Mouse (Mus musculus): ENCODE measurements around the gene Slc6a9. TPM values are rescaled to one million over a fixed set of nuclear protein-coding genes. Genes with fewer than 3 reads are reported as not detected.

Gene Slc6a9
- polyA plus RNA-seq, 1 experiment from 2014 or later = 7.4 TPM

DNA sequence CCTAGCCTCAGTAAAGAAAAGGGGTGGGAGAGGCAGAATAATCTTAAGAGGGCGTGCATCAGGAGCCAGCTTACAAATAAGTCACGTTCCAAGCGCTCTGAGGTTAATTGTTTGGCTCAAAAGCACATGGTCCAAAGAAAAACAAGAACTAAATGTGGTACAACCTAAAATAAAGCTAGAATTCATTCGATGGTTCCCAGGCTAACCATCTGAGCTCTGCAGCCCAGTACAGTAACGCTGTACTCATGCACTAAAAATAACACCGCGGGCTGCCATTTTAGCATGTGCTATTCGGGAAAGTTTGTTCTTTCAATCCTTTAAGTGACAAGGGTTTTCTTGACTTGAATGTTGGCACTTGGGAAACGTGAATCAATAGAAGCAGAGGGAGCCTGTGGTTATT lies 26.3 kb downstream of the Slc6a9 start:
- Histone ChIP-seq H3K36me3 (ENCODE audit: control insufficient read depth, insufficient read depth, low read length) (no peaks in the 10 kb centered on the region), H3K27me3 (ENCODE audit: control insufficient read depth, insufficient read depth, low read length) (no peaks in the 10 kb centered on the region), H3K9me3 (ENCODE audit: control insufficient read depth, low read length) (no peaks in the 10 kb centered on the region), H3K4me2 (ENCODE audit: low read depth) (no peak overlapping the region), H3K9ac (ENCODE audit: low read length) (no peak overlapping the region), H3K27ac (ENCODE audit: low read depth, low read length) (no peak overlapping the region), H3K4me1 (ENCODE audit: control insufficient read depth, insufficient read depth, low read length) (no peaks in the 10 kb centered on the region), H3K4me3 (ENCODE audit: low read depth, low read length) (no peak overlapping the region)
- no peak for ATAC-seq (ENCODE audit: insufficient read depth, low FRiP score, low TSS enrichment)
- 87% methylated on average over 9 of the region's 9 CpGs for WGBS
- DNase-seq (ENCODE audit: low spot score) = no peak

DNA sequence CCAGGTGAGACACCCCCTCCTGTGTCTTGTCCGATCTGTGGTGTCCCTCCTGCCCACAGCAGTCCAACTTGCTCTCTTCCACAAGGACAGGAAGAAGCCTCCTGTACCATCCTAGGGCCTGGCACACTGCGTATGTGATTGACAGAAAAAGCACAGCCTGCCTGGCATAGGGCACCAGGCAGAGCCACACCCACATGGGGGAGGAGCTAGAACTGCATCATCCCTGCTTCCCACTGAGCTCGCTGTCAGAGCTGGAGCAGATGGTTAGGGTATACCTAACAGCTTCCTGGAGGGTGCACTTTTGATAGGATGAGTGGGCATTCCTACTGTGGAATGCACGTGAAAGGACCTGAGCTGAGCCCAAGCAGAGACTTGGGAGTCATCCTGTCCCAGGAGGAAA lies 28.5 kb downstream of the Slc6a9 start:
- Histone ChIP-seq H3K4me1 (ENCODE audit: control insufficient read depth, insufficient read depth, low read length) (no peaks in the 10 kb centered on the region; the same call in 1 of the 2 replicates), H3K27ac (ENCODE audit: low read depth, low read length) (no peak overlapping the region), H3K4me2 (ENCODE audit: low read depth) (no peak overlapping the region), H3K4me3 (ENCODE audit: low read depth, low read length) (no peak overlapping the region), H3K36me3 (ENCODE audit: control insufficient read depth, insufficient read depth, low read length) (no peaks in the 10 kb centered on the region), H3K27me3 (ENCODE audit: control insufficient read depth, insufficient read depth, low read length) (no peaks in the 10 kb centered on the region), H3K9me3 (ENCODE audit: control insufficient read depth, low read length) (no peaks in the 10 kb centered on the region), H3K9ac (ENCODE audit: low read length) (no peak overlapping the region)
- ATAC-seq (ENCODE audit: insufficient read depth, low FRiP score, low TSS enrichment) = no peak
- 32% methylated on average over 4 of the region's 4 CpGs for WGBS
- DNase-seq (ENCODE audit: low spot score) = no peak

- ATAC-seq (ENCODE audit: insufficient read depth, low FRiP score, low TSS enrichment) = no peak
Measured at GRCm38 (mm10) chr4:117866083-117866482, 31.8 kb downstream of the Slc6a9 start.

DNA sequence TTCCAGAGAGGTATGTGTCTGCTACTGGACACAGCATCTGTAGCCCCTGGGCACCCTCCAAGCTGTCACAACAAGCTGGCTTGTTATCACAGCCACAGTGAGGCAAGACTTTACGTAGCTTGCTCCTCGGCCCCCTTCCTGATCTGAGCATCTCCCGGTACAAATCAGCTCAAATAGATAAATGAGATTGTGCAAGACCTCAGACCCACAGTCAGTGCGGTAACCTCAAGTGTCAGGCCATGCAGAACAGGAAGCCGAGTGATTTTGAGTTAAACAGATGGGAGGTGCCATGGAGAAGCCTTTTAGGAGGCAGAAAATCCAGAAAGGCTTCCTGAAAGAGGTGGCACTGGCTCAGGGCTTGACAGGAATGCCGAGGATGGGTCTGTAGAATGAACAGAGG lies 32.7 kb downstream of the Slc6a9 start:
- DNase-seq (ENCODE audit: low spot score) (no peak), ATAC-seq (ENCODE audit: insufficient read depth, low FRiP score, low TSS enrichment) (no peak)
- Histone ChIP-seq H3K9me3 (ENCODE audit: control insufficient read depth, low read length) (no peaks in the 10 kb centered on the region), H3K27me3 (ENCODE audit: control insufficient read depth, insufficient read depth, low read length) (no peaks in the 10 kb centered on the region), H3K4me3 (ENCODE audit: low read depth, low read length) (no peak overlapping the region), H3K4me2 (ENCODE audit: low read depth) (no peak overlapping the region), H3K36me3 (ENCODE audit: control insufficient read depth, insufficient read depth, low read length) (no peaks in the 10 kb centered on the region), H3K4me1 (ENCODE audit: control insufficient read depth, insufficient read depth, low read length) (no peaks in the 10 kb centered on the region; the same call in 1 of the 2 replicates), H3K9ac (ENCODE audit: low read length) (no peak overlapping the region), H3K27ac (ENCODE audit: low read depth, low read length) (no peak overlapping the region)
- 76% methylated on average over 6 of the region's 6 CpGs for WGBS

More at GRCm38 (mm10) chr4:117866083-117866482, 31.8 kb downstream of the Slc6a9 start:
- no peaks in the 10 kb centered on the region for H3K36me3 ChIP-seq (ENCODE audit: control insufficient read depth, insufficient read depth, low read length)
- no peak overlapping the region for H3K4me2 ChIP-seq (ENCODE audit: low read depth)
- no peaks in the 10 kb centered on the region for H3K9me3 ChIP-seq (ENCODE audit: control insufficient read depth, low read length)
- H3K27ac ChIP-seq (ENCODE audit: low read depth, low read length) = no peak overlapping the region
- H3K27me3 ChIP-seq (ENCODE audit: control insufficient read depth, insufficient read depth, low read length) = no peaks in the 10 kb centered on the region
- H3K4me1 ChIP-seq (ENCODE audit: control insufficient read depth, insufficient read depth, low read length) = no peaks in the 10 kb centered on the region; the same call in 1 of the 2 replicates
- DNase-seq (ENCODE audit: low spot score) = no peak
- no peak overlapping the region for H3K4me3 ChIP-seq (ENCODE audit: low read depth, low read length)
- 73% methylated on average over 9 of the region's 9 CpGs for WGBS
- H3K9ac ChIP-seq (ENCODE audit: low read length) = no peak overlapping the region

DNA sequence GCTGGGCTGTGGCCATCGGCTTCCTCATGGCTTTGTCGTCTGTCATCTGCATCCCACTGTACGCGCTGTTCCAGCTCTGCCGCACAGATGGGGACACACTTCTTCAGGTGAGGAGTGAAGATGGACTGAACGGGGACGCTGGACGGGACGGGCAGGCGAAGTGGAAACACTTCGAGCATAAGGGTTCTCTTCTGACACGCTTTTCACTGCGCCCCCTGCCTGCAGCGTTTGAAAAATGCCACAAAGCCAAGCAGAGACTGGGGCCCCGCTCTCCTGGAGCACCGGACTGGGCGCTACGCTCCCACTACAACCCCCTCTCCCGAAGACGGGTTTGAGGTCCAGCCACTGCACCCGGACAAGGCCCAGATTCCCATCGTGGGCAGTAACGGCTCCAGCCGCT lies 33.5 kb downstream of the Slc6a9 start:
- 14% methylated on average over 24 of the region's 24 CpGs for WGBS
- peaks cover 6% of the 10 kb centered on the region for H3K4me1 ChIP-seq (ENCODE audit: control insufficient read depth, insufficient read depth, low read length)
- no peaks in the 10 kb centered on the region for H3K36me3 ChIP-seq (ENCODE audit: control insufficient read depth, insufficient read depth, low read length)
- H3K4me2 ChIP-seq (ENCODE audit: low read depth) = no peak overlapping the region
- no peaks in the 10 kb centered on the region for H3K27me3 ChIP-seq (ENCODE audit: control insufficient read depth, insufficient read depth, low read length)
- ATAC-seq (ENCODE audit: insufficient read depth, low FRiP score, low TSS enrichment) (peak; percentile 17; the same call in 1 of the 2 replicates), DNase-seq (ENCODE audit: low spot score) (peak; percentile 79)
- H3K9me3 ChIP-seq (ENCODE audit: control insufficient read depth, low read length) = no peaks in the 10 kb centered on the region
- H3K27ac ChIP-seq (ENCODE audit: low read depth, low read length) = no peak overlapping the region
- H3K4me3 ChIP-seq (ENCODE audit: low read depth, low read length) = no peak overlapping the region
- H3K9ac ChIP-seq (ENCODE audit: low read length) = peak overlapping the region; percentile 3; the same call in 1 of the 2 replicates

DNA sequence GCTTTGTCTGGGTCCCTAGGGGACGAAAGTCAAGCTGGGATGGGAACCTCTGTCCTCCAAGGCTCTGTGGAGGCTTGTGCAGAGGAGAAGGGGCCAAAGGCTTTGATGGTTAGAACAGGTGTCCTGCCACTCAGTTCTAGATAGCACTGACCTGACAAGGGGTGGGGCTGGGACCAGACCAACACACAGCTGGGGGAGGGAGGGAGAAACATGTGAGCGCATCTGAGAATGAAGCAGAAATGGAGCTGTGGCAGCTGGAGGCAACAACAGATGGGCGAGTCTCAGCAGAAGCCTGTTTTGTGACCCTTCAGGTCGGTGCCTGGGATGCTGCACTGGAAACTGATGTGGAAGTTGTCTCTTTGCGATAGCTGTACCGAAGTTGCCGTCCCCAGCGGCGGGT lies 35.0 kb downstream of the Slc6a9 start:
- no peak for ATAC-seq (ENCODE audit: insufficient read depth, low FRiP score, low TSS enrichment)
- WGBS = 63% methylated on average over 9 of the region's 9 CpGs

DNA sequence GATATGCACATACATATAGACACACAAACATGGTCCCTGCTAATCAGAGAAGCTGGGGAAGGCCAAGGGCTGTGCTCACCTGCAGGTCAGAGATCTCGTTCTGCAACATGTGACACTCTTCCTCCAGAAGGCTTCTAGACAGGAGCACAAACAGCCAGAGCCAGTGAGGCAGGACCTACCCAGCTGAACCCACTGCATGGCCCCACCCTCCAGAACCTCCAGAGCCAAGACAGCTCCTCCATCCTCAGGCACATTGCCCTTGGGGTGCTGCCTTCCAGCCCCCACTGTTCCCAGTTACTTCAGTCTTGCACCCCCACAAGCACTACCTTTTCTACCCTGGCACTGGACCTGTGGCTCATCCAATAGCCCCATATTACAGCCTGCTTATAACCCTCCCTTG lies 36.1 kb downstream of the Slc6a9 start:
- H3K27me3 ChIP-seq (ENCODE audit: control insufficient read depth, insufficient read depth, low read length) = no peaks in the 10 kb centered on the region
- 90% methylated on average over 1 of the region's 1 CpGs for WGBS
- no peaks in the 10 kb centered on the region for H3K9me3 ChIP-seq (ENCODE audit: control insufficient read depth, low read length)
- ATAC-seq (ENCODE audit: insufficient read depth, low FRiP score, low TSS enrichment) (no peak), DNase-seq (ENCODE audit: low spot score) (no peak)
- H3K4me1 ChIP-seq (ENCODE audit: control insufficient read depth, insufficient read depth, low read length) = peaks cover 6% of the 10 kb centered on the region
- H3K4me3 ChIP-seq (ENCODE audit: low read depth, low read length) = no peak overlapping the region
- H3K36me3 ChIP-seq (ENCODE audit: control insufficient read depth, insufficient read depth, low read length) = peaks cover 5% of the 10 kb centered on the region; the same call in 1 of the 2 replicates
- no peak overlapping the region for H3K27ac ChIP-seq (ENCODE audit: low read depth, low read length)
- no peak overlapping the region; the same call in 1 of the 2 replicates for H3K4me2 ChIP-seq (ENCODE audit: low read depth)
- H3K9ac ChIP-seq (ENCODE audit: low read length) = no peak overlapping the region

More for the DNA sequence above, 35.0 kb downstream of the Slc6a9 start:
- DNase-seq (ENCODE audit: low spot score) = no peak
- Histone ChIP-seq H3K9ac (ENCODE audit: low read length) (no peak overlapping the region), H3K27me3 (ENCODE audit: control insufficient read depth, insufficient read depth, low read length) (no peaks in the 10 kb centered on the region), H3K4me2 (ENCODE audit: low read depth) (no peak overlapping the region), H3K27ac (ENCODE audit: low read depth, low read length) (no peak overlapping the region), H3K4me3 (ENCODE audit: low read depth, low read length) (no peak overlapping the region), H3K4me1 (ENCODE audit: control insufficient read depth, insufficient read depth, low read length) (peaks cover 6% of the 10 kb centered on the region), H3K36me3 (ENCODE audit: control insufficient read depth, insufficient read depth, low read length) (no peaks in the 10 kb centered on the region), H3K9me3 (ENCODE audit: control insufficient read depth, low read length) (no peaks in the 10 kb centered on the region)

GRCm38 (mm10) chr4:117871787-117872186 lies 37.5 kb downstream of the Slc6a9 start:
- H3K36me3 ChIP-seq (ENCODE audit: control insufficient read depth, insufficient read depth, low read length) = peaks cover 10% of the 10 kb centered on the region
- no peak overlapping the region for H3K4me2 ChIP-seq (ENCODE audit: low read depth)
- no peaks in the 10 kb centered on the region for H3K27me3 ChIP-seq (ENCODE audit: control insufficient read depth, insufficient read depth, low read length)
- no peak overlapping the region for H3K4me3 ChIP-seq (ENCODE audit: low read depth, low read length)
- no peak overlapping the region for H3K27ac ChIP-seq (ENCODE audit: low read depth, low read length)
- 63% methylated on average over 7 of the region's 7 CpGs for WGBS
- no peak for DNase-seq (ENCODE audit: low spot score)
- H3K9ac ChIP-seq (ENCODE audit: low read length) = no peak overlapping the region
- no peak for ATAC-seq (ENCODE audit: insufficient read depth, low FRiP score, low TSS enrichment)
- peaks cover 6% of the 10 kb centered on the region; the same call in 1 of the 2 replicates for H3K4me1 ChIP-seq (ENCODE audit: control insufficient read depth, insufficient read depth, low read length)
- no peaks in the 10 kb centered on the region for H3K9me3 ChIP-seq (ENCODE audit: control insufficient read depth, low read length)

DNA sequence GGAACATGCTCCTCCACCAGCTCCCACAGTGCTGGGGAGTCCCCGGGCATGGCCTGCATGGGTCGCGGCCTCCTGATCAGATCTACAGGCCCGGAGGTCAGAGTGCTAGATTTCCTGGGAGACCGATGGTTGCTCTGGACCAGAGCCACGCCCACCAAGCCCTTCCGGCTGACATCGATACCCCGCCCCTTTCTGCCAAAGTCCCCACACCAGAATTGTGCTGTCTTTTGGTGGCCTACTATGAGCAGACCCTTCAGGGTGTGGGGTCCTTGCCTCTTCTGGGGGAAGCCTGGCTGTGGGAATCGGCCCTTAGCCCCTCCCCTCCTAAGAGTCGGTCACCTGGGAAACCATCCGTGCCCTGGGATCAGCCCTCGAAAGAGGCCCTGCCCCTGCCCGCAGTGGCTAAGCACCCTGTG lies 38.2 kb downstream of the Slc6a9 start, which contains the start of gene Ccdc24:
Gene Ccdc24 (minus strand): TSS at position 87 of the 416 bp plus-strand sequence.
- Histone ChIP-seq H3K27me3 (ENCODE audit: control insufficient read depth, insufficient read depth, low read length) (no peaks in the 10 kb centered on the region), H3K27ac (ENCODE audit: low read depth, low read length) (no peak within 1 kb of the TSS), H3K9me3 (ENCODE audit: control insufficient read depth, low read length) (no peaks in the 10 kb centered on the region), H3K4me2 (ENCODE audit: low read depth) (peak within 1 kb of the TSS; percentile 32), H3K9ac (ENCODE audit: low read length) (peak within 1 kb of the TSS; percentile 32; the same call in 1 of the 2 replicates), H3K36me3 (ENCODE audit: control insufficient read depth, insufficient read depth, low read length) (peaks cover 11% of the 10 kb centered on the region), H3K4me3 (ENCODE audit: low read depth, low read length) (no peak within 1 kb of the TSS), H3K4me1 (ENCODE audit: control insufficient read depth, insufficient read depth, low read length) (peaks cover 6% of the 10 kb centered on the region; the same call in 1 of the 2 replicates)
- no peak for DNase-seq (ENCODE audit: low spot score)
- no peak for ATAC-seq (ENCODE audit: insufficient read depth, low FRiP score, low TSS enrichment)
- WGBS = 7% methylated on average over 13 of the region's 14 CpGs
